Mouse (Mus musculus) spleen, postnatal 10 days (tissue): ENCODE data around the gene Tln2.

Experiments used
- DNase-seq, 2 experiments: peaks; one replicate each; pipeline ENCODE4 v3.0.0; 2021 to 2022; ENCODE audit warnings: low spot score in 2 of 2

Tln2 gene

GRCm38 (mm10) chr9:67274296-67274695, 285.2 kb downstream of the Tln2 start:
- no peak for DNase-seq

GRCm38 (mm10) chr9:67273362-67273761, 286.1 kb downstream of the Tln2 start:
- no peak for DNase-seq

GRCm38 (mm10) chr9:67270734-67271133, 288.8 kb downstream of the Tln2 start:
- DNase-seq = no peak

GRCm38 (mm10) chr9:67270061-67270595, 289.4 kb downstream of the Tln2 start:
- no peak for DNase-seq

- no peak for DNase-seq
Measured at GRCm38 (mm10) chr9:67267276-67267990, 292.1 kb downstream of the Tln2 start.

GRCm38 (mm10) chr9:67265513-67265912, 294.0 kb downstream of the Tln2 start:
- DNase-seq = no peak

- DNase-seq = no peak
Measured at GRCm38 (mm10) chr9:67264896-67265295, 294.6 kb downstream of the Tln2 start.

- no peak for DNase-seq
Measured at GRCm38 (mm10) chr9:67260835-67261599, 298.5 kb downstream of the Tln2 start.

- DNase-seq = no peak
Measured at GRCm38 (mm10) chr9:67250141-67250540, 309.4 kb downstream of the Tln2 start.

GRCm38 (mm10) chr9:67247365-67247950, 312.0 kb downstream of the Tln2 start:
- DNase-seq = no peak

- DNase-seq = no peak
Measured at GRCm38 (mm10) chr9:67245265-67245664, 314.2 kb downstream of the Tln2 start.

- no peak for DNase-seq
Measured at GRCm38 (mm10) chr9:67241683-67242082, 317.8 kb downstream of the Tln2 start.

- DNase-seq = no peak
Measured at GRCm38 (mm10) chr9:67240456-67240855, 319.0 kb downstream of the Tln2 start.

- no peak for DNase-seq
Measured at GRCm38 (mm10) chr9:67236987-67237386, 322.5 kb downstream of the Tln2 start.

- no peak for DNase-seq
Measured at GRCm38 (mm10) chr9:67235441-67236217, 323.9 kb downstream of the Tln2 start.

- no peak for DNase-seq
Measured at GRCm38 (mm10) chr9:67229033-67229432, 330.5 kb downstream of the Tln2 start.

- DNase-seq = peak in 1 of 2 experiments; percentile 37
Measured at GRCm38 (mm10) chr9:67220388-67220787, 339.1 kb downstream of the Tln2 start.

GRCm38 (mm10) chr9:67218001-67218400, 341.5 kb downstream of the Tln2 start:
- DNase-seq = no peak

GRCm38 (mm10) chr9:67214191-67214985, 345.1 kb downstream of the Tln2 start:
- DNase-seq = no peak

- peak in 1 of 2 experiments; percentile 24 for DNase-seq
Measured at GRCm38 (mm10) chr9:67213275-67213674, 346.2 kb downstream of the Tln2 start.

- DNase-seq = no peak
Measured at GRCm38 (mm10) chr9:67211220-67211619, 348.3 kb downstream of the Tln2 start.
